Mouse (Mus musculus) heart, postnatal 36 days (tissue): ENCODE measurements at regions not wholly inside any gene's neighbourhood (a gene's known extent, or its start where the extent isn't known, plus 50 kb on each side); places are given as distances from the start of the nearest gene placed in this dataset.

ENCODE experiments used
- DNase-seq, 2 experiments: peaks; one replicate each; pipeline ENCODE4 v3.0.0; 2021 to 2022
- intact Hi-C: fragments of 180-260 bp; cut with DNase I; formaldehyde crosslinking; loops from one replicate; pipeline ENCODE4 v1.15.1; 2025

- intact Hi-C loops = loop anchor here (5.0 to 10.0 kb wide), 3 partner anchors 95 to 268 kb away; no protein-coding TSS in a partner anchor
- DNase-seq = peak; percentile 15 to 35
These were observed 97.0 kb upstream of the Myocd start for GRCm38 (mm10) chr11:65366677-65367370.

- DNase-seq = peak in 1 of 2 experiments; percentile 37
- intact Hi-C loops = loop anchor here (5.0 to 10.0 kb wide), 3 partner anchors 94 to 269 kb away; no protein-coding TSS in a partner anchor
These were observed 96.2 kb upstream of the Myocd start for GRCm38 (mm10) chr11:65365751-65366559.

- intact Hi-C loops = loop anchor here (5.0 to 10.0 kb wide), 3 partner anchors 93 to 270 kb away; no protein-coding TSS in a partner anchor
- no peak for DNase-seq
These were observed 95.1 kb upstream of the Myocd start for GRCm38 (mm10) chr11:65364910-65365309.

GRCm38 (mm10) chr11:65363846-65364245 is 94.1 kb upstream of the Myocd start:
- no peak for DNase-seq
- intact Hi-C loops = loop anchor here (10.0 kb wide), 1 partner anchor 271 kb away; no protein-coding TSS in a partner anchor

GRCm38 (mm10) chr11:65360729-65361128 is 90.9 kb upstream of the Myocd start:
- intact Hi-C loops = loop anchor here (10.0 kb wide), 1 partner anchor 274 kb away; no protein-coding TSS in a partner anchor
- DNase-seq = no peak

- intact Hi-C loops = no loop called here
- DNase-seq = no peak
These were observed 89.1 kb upstream of the Myocd start for GRCm38 (mm10) chr11:65358908-65359307.

GRCm38 (mm10) chr11:65352516-65352915 is 82.7 kb upstream of the Myocd start:
- intact Hi-C loops = no loop called here

GRCm38 (mm10) chr11:65349013-65349412 is 79.2 kb upstream of the Myocd start:
- intact Hi-C loops = no loop called here
- no peak for DNase-seq

More at GRCm38 (mm10) chr11:65352516-65352915, 82.7 kb upstream of the Myocd start:
- DNase-seq = no peak

GRCm38 (mm10) chr11:65341683-65342440 is 72.1 kb upstream of the Myocd start:
- intact Hi-C loops = loop anchor here (5.0 kb wide), 1 partner anchor 75 kb away; the partner anchor contains the start of gene Myocd
- DNase-seq = no peak

GRCm38 (mm10) chr11:65334286-65334685 is 64.5 kb upstream of the Myocd start:
- intact Hi-C loops = no loop called here
- no peak for DNase-seq

- intact Hi-C loops = no loop called here
- DNase-seq = no peak
These were observed 63.3 kb upstream of the Myocd start for GRCm38 (mm10) chr11:65333101-65333500.

GRCm38 (mm10) chr11:65322877-65323440 is 53.2 kb upstream of the Myocd start:
- no peak for DNase-seq
- intact Hi-C loops = no loop called here
